ENCODE assay signal across 14 mouse cellular contexts in genomic region chr7:75826360-75827103, GRCm38 (mm10). TPM values are rescaled to one million over a fixed set of nuclear protein-coding genes. Genes with fewer than 3 reads are reported as not detected.
A peak's percentile ranks its signal among the peaks of the same experiment; 100 is the strongest.
DNase-seq lines count a peak whose midpoint lies in the region; ATAC-seq and TF ChIP-seq lines count a peak whose summit lies in the region.
"Had no signal": no experiment of that assay in that cellular context is flagged by ENCODE, and none has a peak within 500 bp of the region (broad histone marks: within the 10 kb centered on the region; RNA-seq: fewer than 3 reads in every experiment).

No protein-coding gene starts in this region.

- no peak overlapping the region for H3K9ac ChIP-seq in midbrain, embryonic 11.5 days (ENCODE audit: low read length)
- no peak overlapping the region for H3K9ac ChIP-seq in midbrain, postnatal 0 days (replicated peaks; ENCODE audit: low read length, poor library complexity, severe bottlenecking)
- H3K9ac ChIP-seq in neural tube, embryonic 12.5 days, result no peak overlapping the region
- H3K9ac ChIP-seq: hindbrain, embryonic 13.5 days had no signal

- 14% methylated on average over 3 of the region's 4 CpGs for WGBS in heart, embryonic 10.5 days
- WGBS in midbrain, embryonic 11.5 days, result 80% methylated on average over 3 of the region's 4 CpGs
- WGBS in midbrain, postnatal 0 days, result 78% methylated on average over 3 of the region's 4 CpGs
- WGBS in neural tube, embryonic 12.5 days, result 78% methylated on average over 3 of the region's 4 CpGs

- intact Hi-C loops in heart, postnatal 14 days (cut with DNase I), result no loop called here

- no peaks in the 10 kb centered on the region for H3K36me3 ChIP-seq in heart, embryonic 10.5 days
- H3K36me3 ChIP-seq in midbrain, embryonic 11.5 days (ENCODE audit: control insufficient read depth, insufficient read depth, low read length), result no peaks in the 10 kb centered on the region
- H3K36me3 ChIP-seq in midbrain, postnatal 0 days (ENCODE audit: insufficient read depth, low read length), result no peaks in the 10 kb centered on the region
- H3K36me3 ChIP-seq in neural tube, embryonic 12.5 days, result no peaks in the 10 kb centered on the region
- H3K36me3 ChIP-seq: G1E; hindbrain, embryonic 13.5 days had no signal

- H3K4me1 ChIP-seq in heart, embryonic 10.5 days, result peaks cover 16% of the 10 kb centered on the region
- H3K4me1 ChIP-seq in midbrain, embryonic 11.5 days (ENCODE audit: control insufficient read depth, insufficient read depth, low read length), result no peaks in the 10 kb centered on the region
- no peaks in the 10 kb centered on the region for H3K4me1 ChIP-seq in midbrain, postnatal 0 days (ENCODE audit: insufficient read depth, low read length)
- no peaks in the 10 kb centered on the region for H3K4me1 ChIP-seq in neural tube, embryonic 12.5 days

- peak overlapping the region; percentile 72; the same call in 1 of the 2 replicates for H3K27ac ChIP-seq in heart, embryonic 10.5 days
- H3K27ac ChIP-seq in midbrain, embryonic 11.5 days (ENCODE audit: low read depth, low read length), result no peak overlapping the region
- H3K27ac ChIP-seq in midbrain, postnatal 0 days (ENCODE audit: low read depth, low read length), result no peak overlapping the region
- H3K27ac ChIP-seq in neural tube, embryonic 12.5 days, result no peak overlapping the region
- H3K27ac ChIP-seq: hindbrain, embryonic 13.5 days had no signal

- DNase-seq in heart, embryonic 10.5 days (ENCODE audit: low spot score), result peak; percentile 84
- no peak for DNase-seq in heart, postnatal 14 days
- peak; percentile 41 for DNase-seq in midbrain, embryonic 11.5 days (ENCODE audit: low spot score, missing footprints)
- no peak for DNase-seq in midbrain, postnatal 0 days (ENCODE audit: low spot score)
- DNase-seq in liver, result peak; percentile 38
- DNase-seq in cerebellum, adult 9-10 months, result no peak
- DNase-seq: kidney, adult 11 months; kidney, postnatal 14 days; lung, adult 2 months; thymus, postnatal 36 days had no signal

- no peak for TF ChIP-seq CTCF in midbrain, postnatal 0 days (IDR thresholded peaks at IDR 0.05)

- ATAC-seq in midbrain, embryonic 11.5 days (ENCODE audit: low FRiP score), result no peak
- no peak for ATAC-seq in midbrain, postnatal 0 days (ENCODE audit: low FRiP score)
- ATAC-seq in neural tube, embryonic 12.5 days (ENCODE audit: low FRiP score, low read depth), result 0 out of 2 replicates have a peak, but pooled peaks have one; percentile 44
- ATAC-seq: forebrain, embryonic 16.5 days had no signal

- H3K4me3 ChIP-seq in heart, embryonic 10.5 days, result no peak overlapping the region
- no peak overlapping the region for H3K4me3 ChIP-seq in midbrain, embryonic 11.5 days (ENCODE audit: low read depth, low read length)
- no peak overlapping the region for H3K4me3 ChIP-seq in midbrain, postnatal 0 days (ENCODE audit: low read depth, low read length)
- H3K4me3 ChIP-seq in neural tube, embryonic 12.5 days, result no peak overlapping the region
- H3K4me3 ChIP-seq: hindbrain, embryonic 13.5 days had no signal

- no peaks in the 10 kb centered on the region for H3K27me3 ChIP-seq in heart, embryonic 10.5 days (ENCODE audit: insufficient read depth, poor library complexity, severe bottlenecking)
- H3K27me3 ChIP-seq in midbrain, embryonic 11.5 days (ENCODE audit: control insufficient read depth, insufficient read depth, low read length), result no peaks in the 10 kb centered on the region
- no peaks in the 10 kb centered on the region for H3K27me3 ChIP-seq in midbrain, postnatal 0 days (ENCODE audit: insufficient read depth, low read length)
- H3K27me3 ChIP-seq in neural tube, embryonic 12.5 days (replicated peaks), result no peaks in the 10 kb centered on the region
- H3K27me3 ChIP-seq: hindbrain, embryonic 13.5 days had no signal

- no peak overlapping the region for H3K4me2 ChIP-seq in midbrain, embryonic 11.5 days
- no peak overlapping the region for H3K4me2 ChIP-seq in midbrain, postnatal 0 days (ENCODE audit: low read depth, low read length, poor library complexity, severe bottlenecking)
- H3K4me2 ChIP-seq in neural tube, embryonic 12.5 days (replicated peaks), result no peak overlapping the region
- H3K4me2 ChIP-seq: hindbrain, embryonic 13.5 days had no signal

- no peaks in the 10 kb centered on the region for H3K9me3 ChIP-seq in heart, embryonic 10.5 days
- no peaks in the 10 kb centered on the region for H3K9me3 ChIP-seq in midbrain, embryonic 11.5 days (ENCODE audit: control insufficient read depth, low read length)
- no peaks in the 10 kb centered on the region for H3K9me3 ChIP-seq in midbrain, postnatal 0 days (ENCODE audit: low read length)
- no peaks in the 10 kb centered on the region for H3K9me3 ChIP-seq in neural tube, embryonic 12.5 days
- H3K9me3 ChIP-seq: G1E; hindbrain, embryonic 13.5 days had no signal

RNA-seq across cellular contexts. Expression of gene Klhl25, which starts 21.6 kb away (rescaled TPM):
- polyA plus RNA-seq in heart, embryonic 10.5 days (2016; fragmentation: Nextera tagmentation; extraction: Ambion mirVana), result 12.7 and 15.0 TPM in 2 replicates
- 1 to 10 TPM; 6.5 to 7.4 TPM for total RNA-seq in heart, postnatal 14 days (2021)
- 17.7 and 21.2 TPM in 2 replicates for polyA plus RNA-seq in midbrain, embryonic 11.5 days (2014; fragmentation: Nextera tagmentation; extraction: Ambion mirVana)
- 34.2 and 35.3 TPM in 2 replicates for total RNA-seq in midbrain, postnatal 0 days (2014; rRNA removed)
- 12.6 and 13.9 TPM in 2 replicates for polyA plus RNA-seq in midbrain, postnatal 0 days (2015; fragmentation: Nextera tagmentation; extraction: Ambion mirVana)
- polyA plus RNA-seq in neural tube, embryonic 12.5 days (2016; fragmentation: Nextera tagmentation; extraction: Ambion mirVana), result 26.0 and 27.5 TPM in 2 replicates

Comparison
In these comparisons a context has a peak if more than half of its experiments do, and no peak if none do; other contexts are left out.
1. DNase-seq: peak in heart, embryonic 10.5 days (single experiment), midbrain, embryonic 11.5 days (single experiment) and liver (single experiment); none in heart, postnatal 14 days (0 of 2), midbrain, postnatal 0 days (single experiment) and cerebellum, adult 9-10 months (single experiment).